Mouse (Mus musculus) embryonic facial prominence, embryonic 12.5 days (tissue): ENCODE data around the gene Hamp2. TPM values are rescaled to one million over a fixed set of nuclear protein-coding genes. Genes with fewer than 3 reads are reported as not detected.
"Not testable (repeated sequence)": the region's sequence is repeated elsewhere in the genome, so short reads cannot be mapped to it uniquely, and the experiment has no call there.

Experiments
- ATAC-seq: fragments of 200-750 bp; cut with Nextera tagmentation; 2 replicates; pipeline ENCODE4 v1.8.0; 2017; ENCODE audit not compliant: insufficient number of reproducible peaks, insufficient read depth, low FRiP score, low TSS enrichment
- H3K27ac ChIP-seq: fragments of 300-500 bp; sonication (generic); 2 replicates; pipeline ENCODE4 v1.5.1; 2016; ENCODE audit warnings: mild to moderate bottlenecking
- H3K27me3 ChIP-seq: fragments of 300-500 bp; sonication (generic); 2 replicates; pipeline ENCODE4 v1.6.1; 2016; ENCODE audit warnings: mild to moderate bottlenecking, moderate library complexity
- H3K36me3 ChIP-seq: fragments of 300-500 bp; sonication (generic); 2 replicates; pipeline ENCODE4 v1.6.1; 2016; ENCODE audit warnings: mild to moderate bottlenecking
- H3K4me1 ChIP-seq: fragments of 300-500 bp; sonication (generic); 2 replicates; pipeline ENCODE4 v1.6.1; 2016
- H3K4me2 ChIP-seq: fragments of 300-500 bp; sonication (generic); replicated peaks from 2 replicates; pipeline ENCODE4 v1.6.1; 2016; ENCODE audit warnings: mild to moderate bottlenecking, moderate library complexity
- H3K4me3 ChIP-seq: fragments of 300-500 bp; sonication (generic); 2 replicates; pipeline ENCODE4 v1.5.1; 2016; ENCODE audit warnings: mild to moderate bottlenecking
- H3K9ac ChIP-seq: fragments of 300-500 bp; sonication (generic); 2 replicates; pipeline ENCODE4 v1.6.1; 2016; ENCODE audit warnings: mild to moderate bottlenecking, moderate library complexity
- H3K9me3 ChIP-seq: fragments of 300-500 bp; sonication (generic); 2 replicates; pipeline ENCODE4 v1.6.1; 2016; ENCODE audit warnings: mild to moderate bottlenecking, moderate library complexity
- WGBS: fragments of 180-500 bp; shearing (Covaris S2); methylation state at CpG from one replicate; pipeline ENCODE4 v1.1.7; 2016; 5-methylcytosine and 5-hydroxymethylcytosine counted together
- polyA plus RNA-seq: library from polyadenylated mRNA; unstranded; fragments of >200 nt; fragmentation: Nextera tagmentation; extraction: Ambion mirVana; gene quantifications from 2 replicates; pipeline ENCODE4 v1.2.1, GENCODE M21; 2016

Gene Hamp2
- polyA plus RNA-seq, 1 experiment from 2014 or later, result not detected

GRCm38 (mm10) chr7:30952441-30953265, 28.2 kb upstream of the Hamp2 start:
- no peak for ATAC-seq
- peaks cover 9% of the 10 kb centered on the region for H3K4me1 ChIP-seq
- no peaks in the 10 kb centered on the region for H3K9me3 ChIP-seq
- H3K4me2 ChIP-seq, result no peak overlapping the region
- no peaks in the 10 kb centered on the region for H3K27me3 ChIP-seq
- H3K9ac ChIP-seq, result no peak overlapping the region
- H3K4me3 ChIP-seq, result no peak overlapping the region
- H3K36me3 ChIP-seq, result peaks cover 60% of the 10 kb centered on the region
- WGBS, result 92% methylated on average over 16 of the region's 16 CpGs
- no peak overlapping the region for H3K27ac ChIP-seq

GRCm38 (mm10) chr7:30949902-30950301, 25.4 kb upstream of the Hamp2 start:
- not testable (repeated sequence) for H3K4me1 ChIP-seq, H3K9me3 ChIP-seq, H3K27me3 ChIP-seq, ATAC-seq, H3K4me3 ChIP-seq, H3K4me2 ChIP-seq, H3K9ac ChIP-seq, H3K27ac ChIP-seq
- peaks cover 73% of the 10 kb centered on the region for H3K36me3 ChIP-seq
- WGBS, result 80% methylated on average over 3 of the region's 3 CpGs

- Histone ChIP-seq H3K9ac (no peak overlapping the region), H3K4me2 (no peak overlapping the region), H3K27ac (no peak overlapping the region), H3K36me3 (peaks cover 35% of the 10 kb centered on the region), H3K27me3 (no peaks in the 10 kb centered on the region), H3K9me3 (no peaks in the 10 kb centered on the region), H3K4me3 (no peak overlapping the region), H3K4me1 (no peaks in the 10 kb centered on the region)
- no peak for ATAC-seq
- WGBS, result 93% methylated on average over 7 of the region's 7 CpGs
Observed at GRCm38 (mm10) chr7:30945876-30946275, 21.4 kb upstream of the Hamp2 start.

GRCm38 (mm10) chr7:30945466-30945865, 21.0 kb upstream of the Hamp2 start:
- not testable (repeated sequence) for H3K27ac ChIP-seq, ATAC-seq, H3K4me1 ChIP-seq, H3K9me3 ChIP-seq, H3K27me3 ChIP-seq, H3K9ac ChIP-seq, H3K4me2 ChIP-seq, H3K4me3 ChIP-seq
- 91% methylated on average over 7 of the region's 7 CpGs for WGBS
- peaks cover 31% of the 10 kb centered on the region for H3K36me3 ChIP-seq

- H3K4me2 ChIP-seq, ATAC-seq: not testable (repeated sequence)
Observed at GRCm38 (mm10) chr7:30944706-30945105, 20.2 kb upstream of the Hamp2 start.

GRCm38 (mm10) chr7:30943909-30944635, 19.6 kb upstream of the Hamp2 start, which contains the start of gene Hamp:
Gene Hamp (minus strand): TSS chr7:30944032.
- WGBS, result 69% methylated on average over 9 of the region's 9 CpGs
- Histone ChIP-seq H3K27ac (no peak within 1 kb of the TSS), H3K27me3 (no peaks in the 10 kb centered on the region), H3K4me1 (no peaks in the 10 kb centered on the region), H3K9me3 (no peaks in the 10 kb centered on the region), H3K4me2 (no peak within 1 kb of the TSS), H3K9ac (no peak within 1 kb of the TSS), H3K4me3 (no peak within 1 kb of the TSS), H3K36me3 (peaks cover 18% of the 10 kb centered on the region)
- no peak for ATAC-seq

More at GRCm38 (mm10) chr7:30944706-30945105, 20.2 kb upstream of the Hamp2 start:
- not testable (repeated sequence) for H3K27me3 ChIP-seq, H3K9ac ChIP-seq, H3K4me3 ChIP-seq, H3K9me3 ChIP-seq, H3K27ac ChIP-seq, H3K4me1 ChIP-seq
- 77% methylated on average over 2 of the region's 2 CpGs for WGBS
- H3K36me3 ChIP-seq, result peaks cover 23% of the 10 kb centered on the region

GRCm38 (mm10) chr7:30942365-30942764, 17.9 kb upstream of the Hamp2 start:
- peaks cover 14% of the 10 kb centered on the region for H3K36me3 ChIP-seq
- ATAC-seq, H3K4me1 ChIP-seq, H3K4me3 ChIP-seq, H3K27me3 ChIP-seq, H3K27ac ChIP-seq, H3K9ac ChIP-seq, H3K9me3 ChIP-seq, H3K4me2 ChIP-seq: not testable (repeated sequence)
- 51% methylated on average over 3 of the region's 3 CpGs for WGBS

- not testable (repeated sequence) for H3K27ac ChIP-seq, H3K9ac ChIP-seq, H3K9me3 ChIP-seq, H3K36me3 ChIP-seq, H3K4me1 ChIP-seq, H3K4me3 ChIP-seq, ATAC-seq, H3K27me3 ChIP-seq, H3K4me2 ChIP-seq
- 65% methylated on average over 1 of the region's 1 CpGs for WGBS
Observed at GRCm38 (mm10) chr7:30940070-30940469, 15.6 kb upstream of the Hamp2 start.

- not testable (repeated sequence) for H3K27ac ChIP-seq, H3K4me3 ChIP-seq, H3K27me3 ChIP-seq, H3K36me3 ChIP-seq, ATAC-seq, H3K4me1 ChIP-seq, H3K9ac ChIP-seq, H3K4me2 ChIP-seq, H3K9me3 ChIP-seq
- WGBS, result 62% methylated on average over 6 of the region's 6 CpGs
Observed at GRCm38 (mm10) chr7:30935422-30936099, 11.1 kb upstream of the Hamp2 start.

GRCm38 (mm10) chr7:30924071-30924470, 410 bp downstream of the Hamp2 start:
- H3K9me3 ChIP-seq, result no peaks in the 10 kb centered on the region
- H3K4me3 ChIP-seq, result no peak overlapping the region
- 68% methylated on average over 3 of the region's 3 CpGs for WGBS
- H3K4me2 ChIP-seq, result no peak overlapping the region
- no peak overlapping the region for H3K27ac ChIP-seq
- no peaks in the 10 kb centered on the region for H3K4me1 ChIP-seq
- ATAC-seq, result no peak
- no peaks in the 10 kb centered on the region for H3K27me3 ChIP-seq
- H3K36me3 ChIP-seq, result no peaks in the 10 kb centered on the region
- no peak overlapping the region for H3K9ac ChIP-seq

- not testable (repeated sequence) for H3K4me2 ChIP-seq, H3K4me1 ChIP-seq, ATAC-seq, H3K4me3 ChIP-seq, H3K27ac ChIP-seq, H3K9ac ChIP-seq, H3K9me3 ChIP-seq, H3K27me3 ChIP-seq, H3K36me3 ChIP-seq
- 42% methylated on average over 3 of the region's 3 CpGs for WGBS
Observed at GRCm38 (mm10) chr7:30922490-30922889, 2.0 kb downstream of the Hamp2 start.
